ENCODE assay signal across 8 mouse cellular contexts in genomic region chr19:7264088-7264765, GRCm38 (mm10). TPM values are rescaled to one million over a fixed set of nuclear protein-coding genes. Genes with fewer than 3 reads are reported as not detected.
A peak's percentile ranks its signal among the peaks of the same experiment; 100 is the strongest.
DNase-seq lines count a peak whose midpoint lies in the region; ATAC-seq lines count a peak whose summit lies in the region.

No protein-coding gene starts in this region.

- no peaks in the 10 kb centered on the region for H3K27me3 ChIP-seq in hindbrain, embryonic 12.5 days
- H3K27me3 ChIP-seq in midbrain, embryonic 14.5 days (ENCODE audit: control insufficient read depth, insufficient read depth, low read length), result no peaks in the 10 kb centered on the region

- peaks cover 36% of the 10 kb centered on the region for H3K4me1 ChIP-seq in hindbrain, embryonic 12.5 days
- H3K4me1 ChIP-seq in midbrain, embryonic 14.5 days (ENCODE audit: control insufficient read depth, insufficient read depth, low read length), result peaks cover 38% of the 10 kb centered on the region

- WGBS in hindbrain, embryonic 12.5 days, result 17% methylated on average over 9 of the region's 9 CpGs
- 20% methylated on average over 9 of the region's 9 CpGs for WGBS in midbrain, embryonic 14.5 days

- no peak overlapping the region for H3K4me3 ChIP-seq in hindbrain, embryonic 12.5 days
- no peak overlapping the region for H3K4me3 ChIP-seq in midbrain, embryonic 14.5 days (replicated peaks; ENCODE audit: low read depth, low read length)

- no peak for ATAC-seq in hindbrain, embryonic 12.5 days (ENCODE audit: low FRiP score)
- ATAC-seq in midbrain, embryonic 14.5 days (ENCODE audit: low FRiP score, low TSS enrichment), result no peak

- H3K9me3 ChIP-seq in hindbrain, embryonic 12.5 days (replicated peaks), result no peaks in the 10 kb centered on the region
- H3K9me3 ChIP-seq in midbrain, embryonic 14.5 days (ENCODE audit: control insufficient read depth, low read length), result no peaks in the 10 kb centered on the region

- intact Hi-C loops in left cerebral cortex, postnatal 36 days (cut with DNase I), result loop anchor here (2.0 kb wide), 1 partner anchor 81 kb away; no protein-coding TSS in a partner anchor

- H3K4me2 ChIP-seq in hindbrain, embryonic 12.5 days (replicated peaks), result no peak overlapping the region
- H3K4me2 ChIP-seq in midbrain, embryonic 14.5 days (ENCODE audit: low read length), result 0 out of 2 replicates have a peak overlapping the region, but pooled peaks have one; percentile 4

- peak; percentile 74 to 90 for DNase-seq in left cerebral cortex, adult 18-20 months (ENCODE audit: low spot score in 2 of 2)
- no peak for DNase-seq in left cerebral cortex, adult 11 months (ENCODE audit: low spot score)
- DNase-seq in cerebellum, postnatal 10 days, result peak; percentile 91 to 94
- peak; percentile 35 to 70 for DNase-seq in frontal cortex, postnatal 14 days (ENCODE audit: low spot score in 2 of 2)
- DNase-seq in left cerebral cortex, postnatal 36 days (ENCODE audit: low spot score in 2 of 2), result peak; percentile 69 to 74
- peak; percentile 85 for DNase-seq in midbrain, embryonic 14.5 days
- DNase-seq in spleen, postnatal 36 days (ENCODE audit: low spot score in 2 of 2), result peak; percentile 68

- 0 out of 2 replicates have a peak overlapping the region, but pooled peaks have one; percentile 20 for H3K9ac ChIP-seq in hindbrain, embryonic 12.5 days
- H3K9ac ChIP-seq in midbrain, embryonic 14.5 days (replicated peaks; ENCODE audit: low read length), result peak overlapping the region; percentile 12; the same call in 1 of the 2 replicates

- peak overlapping the region; percentile 100 for H3K27ac ChIP-seq in hindbrain, embryonic 12.5 days
- peak overlapping the region; percentile 98 for H3K27ac ChIP-seq in midbrain, embryonic 14.5 days (replicated peaks; ENCODE audit: low read depth, low read length)

- no peaks in the 10 kb centered on the region for H3K36me3 ChIP-seq in hindbrain, embryonic 12.5 days
- H3K36me3 ChIP-seq in midbrain, embryonic 14.5 days (ENCODE audit: control insufficient read depth, insufficient read depth, low read length), result no peaks in the 10 kb centered on the region

RNA-seq across cellular contexts. Expression of gene Rcor2, which starts 2.9 kb away (rescaled TPM):
- total RNA-seq in left cerebral cortex, adult 18-20 months (2021), result 10 to 100 TPM; 17.6 to 17.7 TPM
- 62.5 and 66.6 TPM in 2 replicates for polyA plus RNA-seq in hindbrain, embryonic 12.5 days (2016; fragmentation: Nextera tagmentation; extraction: Ambion mirVana)
- 10 to 100 TPM; 14.9 to 16.0 TPM for total RNA-seq in left cerebral cortex, postnatal 36 days (2021)
- 23.1 and 26.6 TPM in 2 replicates for polyA plus RNA-seq in midbrain, embryonic 14.5 days (2014; fragmentation: Nextera tagmentation; extraction: Ambion mirVana)

RNA-seq across cellular contexts. Expression of gene Naa40, which starts 23.2 kb away (rescaled TPM):
- 10 to 100 TPM; 27.7 to 29.8 TPM for total RNA-seq in left cerebral cortex, adult 18-20 months (2021)
- 75.9 and 77.6 TPM in 2 replicates for polyA plus RNA-seq in hindbrain, embryonic 12.5 days (2016; fragmentation: Nextera tagmentation; extraction: Ambion mirVana)
- 10 to 100 TPM; 26.5 to 42.4 TPM for total RNA-seq in left cerebral cortex, postnatal 36 days (2021)
- polyA plus RNA-seq in midbrain, embryonic 14.5 days (2014; fragmentation: Nextera tagmentation; extraction: Ambion mirVana), result 68.6 and 77.8 TPM in 2 replicates

RNA-seq across cellular contexts. Expression of gene Cox8a, which starts 46.8 kb away (rescaled TPM):
- total RNA-seq in left cerebral cortex, adult 18-20 months (2021), result 1,000 to 10,000 TPM in 1 of 2 experiments, 100 to 1,000 TPM in 1; 906 to 1,040 TPM
- polyA plus RNA-seq in hindbrain, embryonic 12.5 days (2016; fragmentation: Nextera tagmentation; extraction: Ambion mirVana), result 715 and 817 TPM in 2 replicates
- total RNA-seq in left cerebral cortex, postnatal 36 days (2021), result 1,000 to 10,000 TPM in 1 of 2 experiments, 100 to 1,000 TPM in 1; 989 to 1,090 TPM
- polyA plus RNA-seq in midbrain, embryonic 14.5 days (2014; fragmentation: Nextera tagmentation; extraction: Ambion mirVana), result 921 and 1,195 TPM in 2 replicates

RNA-seq across cellular contexts. Expression of gene Otub1, which starts 58.1 kb away (rescaled TPM):
- 100 to 1,000 TPM; 274 to 284 TPM for total RNA-seq in left cerebral cortex, adult 18-20 months (2021)
- 217 and 218 TPM in 2 replicates for polyA plus RNA-seq in hindbrain, embryonic 12.5 days (2016; fragmentation: Nextera tagmentation; extraction: Ambion mirVana)
- total RNA-seq in left cerebral cortex, postnatal 36 days (2021), result 100 to 1,000 TPM; 253 to 285 TPM
- polyA plus RNA-seq in midbrain, embryonic 14.5 days (2014; fragmentation: Nextera tagmentation; extraction: Ambion mirVana), result 244 and 263 TPM in 2 replicates
